Mouse (Mus musculus) thymus, postnatal 0 days (tissue): Measurements from ENCODE around the gene Hykk. TPM values are rescaled to one million over a fixed set of nuclear protein-coding genes. Genes with fewer than 3 reads are reported as not detected.
"Not testable (repeated sequence)": the region's sequence is repeated elsewhere in the genome, so short reads cannot be mapped to it uniquely, and the experiment has no call there.

Source experiments
- DNase-seq: peaks from one replicate; pipeline ENCODE4 v3.0.0-alpha.2; 2015; ENCODE audit warnings: low spot score
- polyA plus RNA-seq: library from polyadenylated mRNA; unstranded; fragments of >200 nt; fragmentation: Nextera tagmentation; extraction: Ambion mirVana; gene quantifications from 2 replicates; pipeline ENCODE4 v1.2.1, GENCODE M21; 2015

Gene Hykk
- 0.37 and 0.59 TPM in 2 replicates for polyA plus RNA-seq

- DNase-seq = peak; percentile 84
Observed at GRCm38 (mm10) chr9:54917010-54917677, at the start of gene Hykk. Hykk (plus strand) TSS chr9:54917283.

GRCm38 (mm10) chr9:54878759-54879158, 38.3 kb upstream of the Hykk start:
- DNase-seq = no peak

DNA sequence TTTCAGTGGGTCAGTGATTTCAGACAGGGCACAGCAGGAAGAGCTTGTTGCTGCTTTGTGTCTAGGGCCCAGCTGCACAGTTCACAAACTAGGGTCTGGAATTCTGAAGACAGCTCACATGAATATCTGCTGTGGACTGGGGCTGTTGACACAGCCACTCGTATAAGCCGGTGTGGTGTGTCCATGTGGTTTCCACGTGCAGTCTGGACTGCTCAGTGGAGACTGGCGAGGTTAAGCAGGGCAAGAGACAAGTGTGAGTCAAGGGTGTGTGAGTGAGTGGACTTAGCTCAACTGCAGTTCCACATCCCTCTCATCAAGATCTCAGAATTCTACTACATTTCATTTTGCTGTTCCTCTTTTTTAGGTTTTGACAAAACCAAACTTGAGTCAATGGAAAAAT, 25.0 kb upstream of the Hykk start:
- DNase-seq = no peak

GRCm38 (mm10) chr9:54897097-54897496, 20.0 kb upstream of the Hykk start:
- DNase-seq = no peak

DNA sequence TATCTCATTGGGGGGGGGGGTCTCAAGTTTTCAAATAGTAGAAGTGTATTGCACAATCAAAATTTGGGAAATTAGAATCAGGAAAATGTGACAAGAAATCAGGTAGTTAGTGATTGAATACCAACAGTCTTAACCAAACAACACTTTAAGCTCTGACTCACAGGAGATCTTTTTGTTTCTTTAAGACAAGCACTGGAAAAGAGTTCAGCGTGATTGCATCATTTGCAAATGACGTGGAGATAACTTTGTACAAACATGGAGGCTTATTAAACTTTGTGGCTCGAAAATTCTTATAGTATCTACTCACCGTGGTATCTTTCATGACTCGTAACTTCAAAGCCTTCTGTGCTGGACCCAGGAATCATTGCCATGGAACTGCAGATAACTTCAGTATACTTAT, 7.6 kb upstream of the Hykk start:
- DNase-seq = no peak

GRCm38 (mm10) chr9:54915576-54915975, 1.5 kb upstream of the Hykk start:
- DNase-seq = no peak

DNA sequence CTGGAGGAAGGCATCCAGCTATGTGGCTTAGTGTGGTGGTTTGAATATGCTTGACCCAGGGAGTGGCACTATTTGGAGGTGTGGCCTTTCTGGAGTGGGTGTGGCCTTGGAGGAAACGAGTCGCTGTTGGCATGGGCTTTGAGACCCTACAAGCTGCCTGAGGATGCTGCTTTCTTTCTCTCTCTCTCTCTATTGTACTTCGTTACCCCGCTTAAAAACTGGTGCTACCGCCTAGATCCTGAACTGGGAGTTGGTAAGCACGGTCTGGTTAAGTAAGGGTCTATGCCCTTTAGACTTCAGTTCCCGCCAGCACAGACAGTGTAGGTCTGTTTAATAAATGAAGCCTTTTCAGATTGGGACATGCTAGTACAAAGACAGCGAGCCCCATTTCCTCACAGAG, 682 bp upstream of the Hykk start:
- no peak for DNase-seq

GRCm38 (mm10) chr9:54918191-54918590, 1.1 kb downstream of the Hykk start:
- no peak for DNase-seq

GRCm38 (mm10) chr9:54918781-54919180, 1.7 kb downstream of the Hykk start:
- DNase-seq = no peak

GRCm38 (mm10) chr9:54919946-54920345, 2.9 kb downstream of the Hykk start:
- DNase-seq = no peak

DNA sequence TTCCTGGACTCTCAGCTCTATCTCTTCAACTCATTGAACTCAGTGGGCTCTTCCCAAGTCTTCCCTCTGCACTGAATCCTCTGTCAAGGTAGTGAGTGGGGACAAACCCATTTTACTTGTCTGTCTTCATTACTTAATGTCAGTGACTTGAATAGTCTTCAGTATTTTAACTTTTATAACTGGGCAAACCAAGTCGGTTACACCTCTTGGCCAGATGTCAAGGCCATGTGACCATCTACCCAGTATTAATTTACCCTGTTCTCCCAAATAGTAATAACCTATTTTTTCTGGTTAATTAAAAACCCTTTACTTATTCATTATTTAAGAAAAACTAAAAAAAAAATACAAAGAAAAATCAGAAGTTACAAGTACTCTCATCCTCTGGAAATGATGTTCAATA, 13.7 kb downstream of the Hykk start:
- DNase-seq = no peak

DNA sequence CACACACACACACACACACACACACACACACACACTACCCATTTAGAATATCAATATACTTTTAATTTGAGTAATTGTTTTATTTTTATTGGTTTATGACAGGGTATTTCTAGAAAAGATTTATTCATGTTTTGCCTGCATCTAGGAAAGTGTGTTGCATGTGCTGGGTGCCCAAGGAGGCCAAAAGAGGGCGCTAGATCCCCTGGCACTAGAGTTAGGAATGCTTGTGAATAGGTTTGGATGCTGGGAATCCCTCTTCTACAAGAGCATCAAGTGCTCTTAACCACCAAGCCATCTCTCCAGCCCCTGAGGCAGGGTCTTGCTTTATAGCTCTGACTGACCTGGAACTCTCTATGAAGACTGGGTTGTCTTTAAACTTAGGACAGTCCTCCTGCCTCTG, 14.7 kb downstream of the Hykk start:
- no peak for DNase-seq

DNA sequence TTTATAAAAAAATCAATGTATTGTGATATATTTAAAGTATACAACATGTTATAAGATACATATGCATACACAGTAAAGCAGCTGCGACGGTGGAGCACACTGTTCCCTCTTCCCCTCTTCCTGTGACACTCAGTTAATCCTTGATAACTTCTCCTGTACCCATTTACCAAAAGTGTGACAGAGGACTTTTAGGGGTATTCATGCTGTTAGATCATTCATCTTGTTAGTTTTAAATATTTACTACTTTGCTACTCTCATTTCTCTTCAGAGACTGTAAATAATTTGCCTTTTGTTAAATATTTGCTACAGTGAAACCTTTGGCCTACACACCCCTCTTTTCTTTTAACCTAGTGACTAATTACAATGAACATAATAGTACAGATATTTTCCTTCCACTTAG, 15.3 kb downstream of the Hykk start:
- DNase-seq = no peak

- DNase-seq = no peak
Observed at GRCm38 (mm10) chr9:54942071-54942470, 25.0 kb downstream of the Hykk start.

DNA sequence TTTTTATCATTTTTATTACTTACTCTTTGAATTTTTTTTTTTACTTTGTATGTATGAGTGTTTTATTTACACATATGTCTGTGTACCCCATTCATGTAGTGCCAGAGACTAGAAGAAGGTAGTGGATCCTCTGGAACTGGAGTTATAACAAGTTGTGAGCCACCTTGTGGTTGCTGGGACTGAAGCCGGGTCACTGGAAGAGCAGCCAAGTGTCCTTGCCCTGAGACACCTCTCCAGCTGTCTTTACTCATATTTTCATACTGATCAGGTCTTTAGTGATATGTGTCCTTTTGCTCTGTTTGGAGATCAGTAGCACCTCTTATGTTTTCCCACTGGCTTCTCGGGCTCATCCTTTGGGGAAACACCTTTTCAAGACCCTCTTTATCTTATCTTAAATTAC, 27.4 kb downstream of the Hykk start:
- DNase-seq = no peak

- DNase-seq = peak; percentile 20
Observed at GRCm38 (mm10) chr9:54946256-54946655, 29.2 kb downstream of the Hykk start.

DNA sequence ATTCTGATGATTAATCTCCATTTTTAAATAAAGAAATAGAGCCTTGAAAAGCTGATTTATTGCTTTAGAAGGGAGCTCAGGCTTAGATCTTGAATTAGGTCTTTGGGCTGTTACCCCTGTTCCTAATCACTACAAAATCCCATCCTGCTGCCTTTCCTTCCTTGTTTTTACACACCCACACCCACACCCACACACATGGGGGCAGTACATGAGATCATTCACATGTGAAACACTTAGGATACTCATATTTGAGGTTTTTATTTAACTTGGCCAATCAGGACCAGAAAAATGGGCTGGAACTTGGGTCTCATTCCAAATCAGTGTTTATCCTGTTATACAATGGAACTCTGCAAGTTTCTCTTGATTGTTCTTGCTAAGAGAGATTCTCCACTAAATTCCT, 32.4 kb downstream of the Hykk start:
- no peak for DNase-seq

DNA sequence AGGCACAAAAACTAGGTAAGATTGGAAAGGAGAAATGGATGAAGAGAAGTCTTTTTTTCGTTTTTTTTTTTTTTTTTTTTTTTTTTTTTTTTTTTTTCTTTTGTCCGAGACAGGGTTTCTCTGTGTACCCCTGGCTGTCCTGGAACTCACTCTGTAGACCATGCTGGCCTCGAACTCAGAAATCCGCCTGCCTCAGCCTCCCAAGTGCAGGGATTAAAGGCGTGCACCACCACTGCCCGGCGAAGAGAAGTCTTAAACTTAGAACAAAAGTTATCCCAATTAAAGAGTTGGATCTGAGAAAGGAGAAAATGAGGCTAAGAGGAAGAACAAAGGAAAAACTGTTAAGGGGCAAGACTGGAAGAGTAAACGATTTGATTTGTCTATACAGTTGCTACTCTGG, 33.1 kb downstream of the Hykk start:
- DNase-seq = not testable (repeated sequence)

GRCm38 (mm10) chr9:54950575-54951321, 33.7 kb downstream of the Hykk start, which contains the start of the genes Psma4 and AY074887:
Psma4 (plus strand) TSS chr9:54950790.
AY074887 (minus strand) TSS chr9:54950998.
- peak; percentile 93 for DNase-seq

DNA sequence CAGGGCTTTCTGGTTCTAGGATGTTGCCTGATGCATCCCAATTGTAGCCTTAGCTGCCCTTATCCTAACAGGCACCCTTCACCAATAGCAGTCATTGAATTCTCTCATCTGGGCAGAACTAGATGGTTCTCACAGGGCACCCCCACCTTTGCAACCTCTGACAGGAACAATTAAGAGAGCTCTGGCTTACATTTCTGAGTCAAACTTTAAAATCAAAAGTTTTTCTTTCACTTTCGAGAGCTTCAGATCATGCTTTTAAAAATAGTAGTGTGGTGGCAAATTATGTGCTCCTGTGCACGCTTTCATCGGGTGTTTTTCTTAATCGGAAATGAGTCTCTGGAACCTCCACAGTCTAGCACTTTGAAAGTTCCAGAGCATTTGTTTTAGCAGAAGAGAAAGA, 44.0 kb downstream of the Hykk start:
- DNase-seq = no peak

DNA sequence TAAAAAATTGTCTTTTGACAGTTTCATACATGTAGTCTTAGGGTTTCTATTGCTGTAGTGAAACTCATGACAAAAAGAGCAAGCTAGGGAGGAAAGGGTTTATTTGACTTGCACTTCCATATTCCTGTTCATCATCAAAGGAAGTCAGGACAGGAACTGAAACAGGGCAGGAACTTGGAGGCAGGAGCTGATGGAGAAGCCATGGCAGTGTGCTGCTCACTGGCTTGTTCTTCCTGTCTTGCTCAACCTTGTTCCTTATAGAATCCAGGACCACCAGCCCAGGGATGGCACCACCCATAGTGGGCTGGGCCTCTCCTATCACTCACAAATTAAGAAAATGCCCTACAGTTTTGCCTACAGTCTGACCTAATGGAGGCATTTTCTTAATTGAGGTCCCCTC, 46.6 kb downstream of the Hykk start:
- DNase-seq = no peak

DNA sequence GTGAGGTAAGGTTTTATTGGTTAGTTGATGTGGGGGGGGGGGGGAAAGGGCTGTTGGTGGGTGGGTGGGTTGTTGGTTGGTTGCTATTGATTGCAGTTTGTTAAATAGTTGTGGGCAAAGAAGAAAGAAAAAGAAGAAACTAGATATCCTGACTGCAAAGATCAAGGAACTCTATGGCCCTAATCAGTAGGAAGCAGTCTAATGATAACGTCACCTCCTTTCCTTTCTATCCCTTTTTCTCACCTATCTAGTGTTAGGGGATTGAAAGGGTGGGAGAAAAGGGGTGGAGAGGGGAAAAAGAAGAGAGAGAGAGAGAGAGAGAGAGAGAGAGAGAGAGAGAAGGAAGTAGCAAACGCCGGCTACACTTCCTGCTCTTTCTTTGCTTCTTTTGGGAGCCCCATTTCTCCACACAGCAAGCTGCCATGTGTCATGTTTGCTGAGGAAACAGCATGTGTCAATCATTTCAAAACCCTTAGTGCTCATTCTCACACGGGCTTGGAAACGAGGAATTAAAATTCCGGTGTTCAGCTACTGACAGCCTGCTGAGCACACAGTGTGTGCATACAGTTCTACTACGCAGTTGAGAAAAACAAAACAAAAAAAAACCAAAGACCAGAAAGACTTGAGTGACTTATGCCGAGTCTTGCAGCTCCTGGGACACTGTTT, 53.0 kb downstream of the Hykk start:
- no peak for DNase-seq
